19 mouse cellular contexts compared by ENCODE assay signal in the genomic region with DNA sequence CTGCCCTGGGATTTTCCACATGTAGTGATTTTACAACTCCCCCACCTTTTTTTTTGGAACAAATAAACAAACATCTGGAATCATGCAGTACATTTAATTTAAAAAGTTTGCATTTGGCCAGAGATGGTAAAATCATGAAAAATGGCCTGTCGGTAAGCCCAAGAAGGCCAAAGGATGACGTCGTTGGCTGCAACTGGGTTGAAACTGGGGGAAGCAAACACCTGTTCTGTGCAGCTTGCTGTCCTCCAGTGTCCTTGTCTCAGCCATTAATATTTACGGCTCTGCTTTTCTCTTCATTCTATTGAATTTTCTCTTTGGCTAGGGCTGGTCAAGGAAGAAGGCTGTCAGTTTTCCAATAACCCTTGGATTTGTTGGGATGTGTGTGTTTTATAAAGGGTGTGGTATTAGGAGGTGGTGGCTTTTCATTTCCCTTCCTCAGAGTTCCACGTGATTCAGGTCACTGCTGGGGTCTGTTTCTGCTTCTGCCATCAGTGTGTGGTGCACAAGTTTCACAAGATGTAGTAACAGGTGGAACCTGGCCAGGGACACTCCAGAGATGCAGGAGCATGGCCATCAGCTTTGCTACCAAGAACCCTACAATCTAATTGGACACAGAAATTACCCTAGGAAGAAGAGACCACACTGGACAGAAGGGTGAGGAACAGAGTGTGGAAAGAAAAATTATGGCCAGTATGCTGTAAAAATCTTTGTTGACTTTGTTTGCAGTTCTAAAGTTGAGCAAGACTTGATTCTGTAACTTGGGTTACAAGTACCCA.
DNase-seq lines count a peak whose midpoint lies in the region; ATAC-seq and TF ChIP-seq lines count a peak whose summit lies in the region.
"Had no signal": no experiment of that assay in that cellular context is flagged by ENCODE, and none has a peak within 500 bp of the region (broad histone marks: within the 10 kb centered on the region; RNA-seq: fewer than 3 reads in every experiment).

No protein-coding gene starts in this region.

- no peaks in the 10 kb centered on the region for H3K36me3 ChIP-seq in heart, adult 2 months (ENCODE audit: control insufficient read depth, insufficient read depth, low read length)
- no peaks in the 10 kb centered on the region for H3K36me3 ChIP-seq in heart, embryonic 11.5 days (ENCODE audit: control insufficient read depth, insufficient read depth, low read length)
- no peaks in the 10 kb centered on the region for H3K36me3 ChIP-seq in forebrain, embryonic 13.5 days (ENCODE audit: poor library complexity, severe bottlenecking)
- H3K36me3 ChIP-seq: G1E; heart, embryonic 13.5 days; liver, embryonic 12.5 days; midbrain, embryonic 13.5 days had no signal

- H3K27me3 ChIP-seq in heart, adult 2 months (ENCODE audit: control insufficient read depth, insufficient read depth, low read length) = no peaks in the 10 kb centered on the region
- H3K27me3 ChIP-seq in heart, embryonic 11.5 days (ENCODE audit: control insufficient read depth, insufficient read depth, low read length) = no peaks in the 10 kb centered on the region
- H3K27me3 ChIP-seq in forebrain, embryonic 13.5 days = no peaks in the 10 kb centered on the region
- H3K27me3 ChIP-seq: heart, embryonic 13.5 days; liver, embryonic 12.5 days; midbrain, embryonic 13.5 days had no signal

- no peak overlapping the region for H3K9ac ChIP-seq in heart, adult 2 months (ENCODE audit: low read depth, low read length)
- no peak overlapping the region for H3K9ac ChIP-seq in heart, embryonic 11.5 days (ENCODE audit: low read depth, low read length)
- no peak overlapping the region for H3K9ac ChIP-seq in forebrain, embryonic 13.5 days
- H3K9ac ChIP-seq: heart, embryonic 13.5 days; liver, embryonic 12.5 days; midbrain, embryonic 13.5 days had no signal

- intact Hi-C loops in heart, adult 2 months (cut with DNase I) = no loop called here
- intact Hi-C loops in gastrocnemius, postnatal 14 days (cut with DNase I; ENCODE audit: low total_unique reads) = no loop called here

- TF ChIP-seq POLR2A in heart, adult 2 months (IDR thresholded peaks at IDR 0.05; ENCODE audit: insufficient read depth, low read depth, low read length) = no peak
- no peak for TF ChIP-seq POLR2A in lung, adult 2 months (IDR thresholded peaks at IDR 0.05; ENCODE audit: borderline replicate concordance, extremely low read depth, low read depth, low read length)

- H3K4me3 ChIP-seq in heart, adult 2 months = no peak overlapping the region
- no peak overlapping the region for H3K4me3 ChIP-seq in heart, embryonic 11.5 days (ENCODE audit: low read depth, low read length)
- H3K4me3 ChIP-seq in lung, adult 2 months (replicated peaks; ENCODE audit: extremely low read depth, low read depth, low read length) = no peak overlapping the region
- H3K4me3 ChIP-seq in forebrain, embryonic 13.5 days = no peak overlapping the region
- H3K4me3 ChIP-seq: heart, embryonic 13.5 days; liver, embryonic 12.5 days; midbrain, embryonic 13.5 days had no signal

- no peaks in the 10 kb centered on the region for H3K9me3 ChIP-seq in heart, embryonic 11.5 days (replicated peaks; ENCODE audit: control insufficient read depth, low read length)
- no peaks in the 10 kb centered on the region for H3K9me3 ChIP-seq in forebrain, embryonic 13.5 days (replicated peaks)
- H3K9me3 ChIP-seq: heart, embryonic 13.5 days; liver, embryonic 12.5 days; midbrain, embryonic 13.5 days had no signal

- no peak overlapping the region for H3K4me2 ChIP-seq in heart, embryonic 11.5 days
- no peak overlapping the region for H3K4me2 ChIP-seq in forebrain, embryonic 13.5 days
- H3K4me2 ChIP-seq: heart, embryonic 13.5 days; liver, embryonic 12.5 days; midbrain, embryonic 13.5 days had no signal

- no peak for TF ChIP-seq EP300 in heart, adult 2 months (IDR thresholded peaks at IDR 0.05; ENCODE audit: insufficient read depth, low read depth, low read length)

- H3K27ac ChIP-seq in heart, adult 2 months = peak overlapping the region; percentile 9; the same call in 1 of the 2 replicates
- no peak overlapping the region for H3K27ac ChIP-seq in heart, embryonic 11.5 days (ENCODE audit: low read depth, low read length)
- H3K27ac ChIP-seq in forebrain, embryonic 13.5 days = no peak overlapping the region
- H3K27ac ChIP-seq: heart, embryonic 13.5 days; liver, embryonic 12.5 days; midbrain, embryonic 13.5 days had no signal

- TF ChIP-seq CTCF in heart, adult 2 months (IDR thresholded peaks at IDR 0.05) = no peak
- TF ChIP-seq CTCF in lung, adult 2 months (IDR thresholded peaks at IDR 0.05; ENCODE audit: insufficient read depth, low read length) = no peak

- peaks cover 1% of the 10 kb centered on the region for H3K4me1 ChIP-seq in heart, adult 2 months (ENCODE audit: control insufficient read depth, insufficient read depth, low read length)
- no peaks in the 10 kb centered on the region for H3K4me1 ChIP-seq in heart, embryonic 11.5 days (ENCODE audit: control insufficient read depth, insufficient read depth, low read length)
- no peaks in the 10 kb centered on the region for H3K4me1 ChIP-seq in lung, adult 2 months (ENCODE audit: control insufficient read depth, insufficient read depth, low read length)
- H3K4me1 ChIP-seq in forebrain, embryonic 13.5 days = no peaks in the 10 kb centered on the region
- H3K4me1 ChIP-seq: heart, embryonic 13.5 days; liver, embryonic 12.5 days; midbrain, embryonic 13.5 days had no signal

- peak; percentile 16 to 23 for DNase-seq in heart, adult 2 months
- DNase-seq in lung, postnatal 25 days (ENCODE audit: low spot score) = peak; percentile 16
- DNase-seq in lung, adult 2 months = no peak
- DNase-seq in gastrocnemius, postnatal 14 days = peak; percentile 31
- peak; percentile 67 for DNase-seq in skeletal muscle tissue, adult 2 months (ENCODE audit: low read depth, low spot score)
- DNase-seq: cerebellum, adult 9-10 months; heart, postnatal 4 days; kidney, adult 11 months; kidney, postnatal 36 days; retina, postnatal 1 day; thymus, postnatal 4 days had no signal

- no peak for ATAC-seq in heart, embryonic 11.5 days (replicated peaks; ENCODE audit: insufficient number of reproducible peaks, low FRiP score, low TSS enrichment)
- ATAC-seq in forebrain, embryonic 13.5 days = no peak
- ATAC-seq: CD4-positive, CD25-positive, alpha-beta regulatory T cell, adult 4 months; hindbrain, embryonic 16.5 days; liver, embryonic 12.5 days; midbrain, embryonic 13.5 days had no signal

- WGBS in heart, adult 2 months = 77% methylated on average over 5 of the region's 5 CpGs
- 82% methylated on average over 5 of the region's 5 CpGs for WGBS in heart, embryonic 11.5 days (ENCODE audit: insufficient replicate concordance)
- 76% methylated on average over 5 of the region's 5 CpGs for WGBS in lung, adult 2 months
- 88% methylated on average over 5 of the region's 5 CpGs for WGBS in forebrain, embryonic 13.5 days

- H3K79me2 ChIP-seq in heart, adult 2 months (replicated peaks; ENCODE audit: control insufficient read depth, insufficient read depth, low read length) = no peaks in the 10 kb centered on the region
